Mouse (Mus musculus) spleen, postnatal 0 days (tissue): ENCODE measurements around the gene Gm10358. TPM values are rescaled to one million over a fixed set of nuclear protein-coding genes. Genes with fewer than 3 reads are reported as not detected.

Experiments used
- polyA plus RNA-seq: library from polyadenylated mRNA; unstranded; fragments of >200 nt; fragmentation: Nextera tagmentation; extraction: Ambion mirVana; gene quantifications from 2 replicates; pipeline ENCODE4 v1.2.1, GENCODE M21; 2015

The Gm10358 gene
- 0.10 and 0.12 TPM in 2 replicates for polyA plus RNA-seq

GRCm38 (mm10) chr8:75406489-75406888 lies at the start of gene Gm10358:
Gene Gm10358, minus strand, starts transcription at chr8:75406589.

DNA sequence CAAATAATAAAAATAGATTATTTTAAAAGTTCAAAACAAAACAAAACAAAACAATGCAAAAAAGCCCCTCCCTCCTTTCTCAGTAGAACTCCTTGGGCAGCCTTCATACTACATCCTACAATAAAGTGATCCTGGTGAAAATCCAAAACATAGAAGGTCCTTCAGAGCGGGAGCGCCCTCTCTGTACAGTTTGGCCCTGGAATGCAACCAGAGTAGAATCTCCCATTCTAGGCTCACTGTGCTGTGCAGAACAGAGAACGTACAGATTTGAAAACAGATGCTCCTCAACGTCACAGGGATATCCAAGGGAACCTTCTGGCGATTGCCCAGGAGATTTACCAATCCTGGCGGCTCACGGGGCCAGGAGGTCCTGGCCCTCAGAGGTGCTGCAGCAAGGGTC lies 42.0 kb upstream of the Gm10358 start, which contains the start of gene Iqcm:
Iqcm (plus strand) TSS at position 301 of the 400 bp plus-strand sequence.

Other genes starting within 250 kb of the Gm10358 start
- gene Rasd2, start 192.6 kb downstream of the Gm10358 start, polyA plus RNA-seq = 0.22 and 0.40 TPM in 2 replicates
- not detected in 2 replicates for gene Iqcm, start 42.1 kb upstream of the Gm10358 start, polyA plus RNA-seq